Mouse (Mus musculus) forebrain, postnatal 0 days (tissue): ENCODE measurements around the gene Stk4. TPM values are rescaled to one million over a fixed set of nuclear protein-coding genes. Genes with fewer than 3 reads are reported as not detected.

Experiments
- ATAC-seq: fragments of 200-750 bp; cut with Nextera tagmentation; 2 replicates; pipeline ENCODE4 v1.8.0; 2017; ENCODE audit warnings: mild to moderate bottlenecking, moderate library complexity
- DNase-seq: peaks from one replicate; pipeline ENCODE4 v3.0.0-alpha.2; 2015
- H3K27ac ChIP-seq: fragments of 300-500 bp; sonication (generic); 2 replicates; pipeline ENCODE4 v1.5.1; 2014; ENCODE audit warnings: low read depth, mild to moderate bottlenecking, antibody characterized with exemption, low read length, moderate library complexity, mixed read lengths
- H3K27me3 ChIP-seq: fragments of 300-500 bp; sonication (generic); 2 replicates; pipeline ENCODE4 v1.6.1; 2014; ENCODE audit warnings: mild to moderate bottlenecking, low read length, mixed read lengths; ENCODE audit not compliant: insufficient read depth
- H3K36me3 ChIP-seq: fragments of 300-500 bp; sonication (generic); 2 replicates; pipeline ENCODE4 v1.6.1; 2014; ENCODE audit warnings: mild to moderate bottlenecking, moderate library complexity; ENCODE audit not compliant: insufficient read depth
- H3K4me1 ChIP-seq: fragments of 300-500 bp; sonication (generic); 2 replicates; pipeline ENCODE4 v1.6.1; 2014; ENCODE audit warnings: antibody characterized with exemption; ENCODE audit not compliant: insufficient read depth
- H3K4me2 ChIP-seq: fragments of 300-500 bp; sonication (generic); 2 replicates; pipeline ENCODE4 v1.6.1; 2014; ENCODE audit warnings: low read depth, mild to moderate bottlenecking, moderate library complexity
- H3K4me3 ChIP-seq: fragments of 300-500 bp; sonication (generic); 2 replicates; pipeline ENCODE4 v1.5.1; 2014; ENCODE audit warnings: low read depth, low read length, mixed read lengths
- H3K9ac ChIP-seq: fragments of 300-500 bp; sonication (generic); 2 replicates; pipeline ENCODE4 v1.6.1; 2014; ENCODE audit warnings: mild to moderate bottlenecking
- H3K9me3 ChIP-seq: fragments of 300-500 bp; sonication (generic); 2 replicates; pipeline ENCODE4 v1.6.1; 2016; ENCODE audit warnings: low read length
- CTCF ChIP-seq: sonication (generic); IDR thresholded peaks from 2 replicates; pipeline ENCODE4 v1.5.1; 2016; ENCODE audit warnings: antibody characterized with exemption, control low read depth, low read depth
- WGBS: fragments of 180-500 bp; shearing (Covaris S2); extraction: QIAGEN DNeasy Blood & Tissue Kit; methylation state at CpG from one replicate; pipeline ENCODE4 v1.1.7; 2014; 5-methylcytosine and 5-hydroxymethylcytosine counted together
- polyA plus RNA-seq: library from polyadenylated mRNA; unstranded; fragments of >200 nt; fragmentation: Nextera tagmentation; extraction: Ambion mirVana; gene quantifications from 2 replicates; pipeline ENCODE4 v1.2.1, GENCODE M21; 2015
- total RNA-seq: library from RNA; depleted of rRNA; stranded (reverse); fragments of >200 nt; gene quantifications from 2 replicates; pipeline ENCODE4 v1.2.3, GENCODE M21; 2014; rRNA removed

The Stk4 gene
- total and polyA plus RNA-seq, 2 experiments from 2014 or later: 19.3 to 36.1 TPM

GRCm38 (mm10) chr2:164196700-164196990 lies 126.5 kb downstream of the Stk4 start:
- no peak overlapping the region for H3K4me2 ChIP-seq
- no peak overlapping the region for H3K4me3 ChIP-seq
- no peak overlapping the region for H3K9ac ChIP-seq
- no peaks in the 10 kb centered on the region for H3K27me3 ChIP-seq
- H3K9me3 ChIP-seq: no peaks in the 10 kb centered on the region
- ATAC-seq: no peak
- H3K27ac ChIP-seq: no peak overlapping the region
- H3K4me1 ChIP-seq: no peaks in the 10 kb centered on the region
- no peak for DNase-seq
- TF ChIP-seq CTCF: no peak
- H3K36me3 ChIP-seq: no peaks in the 10 kb centered on the region
- WGBS: 85% methylated on average over 5 of the region's 5 CpGs

GRCm38 (mm10) chr2:164199626-164200327 lies 129.7 kb downstream of the Stk4 start, which contains the start of gene Wfdc15a:
TSS of gene Wfdc15a (minus strand) at chr2:164200130.
- no peak for ATAC-seq
- no peaks in the 10 kb centered on the region for H3K36me3 ChIP-seq
- no peak for TF ChIP-seq CTCF
- no peaks in the 10 kb centered on the region for H3K4me1 ChIP-seq
- H3K4me2 ChIP-seq: no peak within 1 kb of the TSS
- no peak within 1 kb of the TSS for H3K27ac ChIP-seq
- 82% methylated on average over 20 of the region's 20 CpGs for WGBS
- H3K9me3 ChIP-seq: no peaks in the 10 kb centered on the region
- H3K4me3 ChIP-seq: no peak within 1 kb of the TSS
- no peak within 1 kb of the TSS for H3K9ac ChIP-seq
- no peaks in the 10 kb centered on the region for H3K27me3 ChIP-seq
- no peak for DNase-seq

Other genes starting within 250 kb of the Stk4 start
- not detected in 2 replicates for gene Ccn5, start 249.5 kb upstream of the Stk4 start, total RNA-seq
- gene Ccn5, start 249.5 kb upstream of the Stk4 start, polyA plus RNA-seq: 0.31 and 0.43 TPM in 2 replicates
- 0.19 TPM in 1 of 2 replicates, not detected in the other for gene Kcnk15, start 216.7 kb upstream of the Stk4 start, total RNA-seq
- 0.15 TPM in 1 of 2 replicates, not detected in the other for gene Kcnk15, start 216.7 kb upstream of the Stk4 start, polyA plus RNA-seq
- 53.8 and 59.1 TPM in 2 replicates for gene Rims4, start 151.6 kb upstream of the Stk4 start, total RNA-seq
- 9.5 and 16.3 TPM in 2 replicates for gene Rims4, start 151.6 kb upstream of the Stk4 start, polyA plus RNA-seq
- 161 and 171 TPM in 2 replicates for gene Ywhab, start 75.4 kb upstream of the Stk4 start, total RNA-seq
- 510 and 620 TPM in 2 replicates for gene Ywhab, start 75.4 kb upstream of the Stk4 start, polyA plus RNA-seq
- gene Pabpc1l, start 44.9 kb upstream of the Stk4 start, total RNA-seq: 0.71 and 1.1 TPM in 2 replicates
- gene Pabpc1l, start 44.9 kb upstream of the Stk4 start, polyA plus RNA-seq: 1.8 and 2.6 TPM in 2 replicates
- 37.2 and 42.2 TPM in 2 replicates for gene Tomm34, start 847 bp downstream of the Stk4 start, total RNA-seq
- 49.4 and 54.2 TPM in 2 replicates for gene Tomm34, start 847 bp downstream of the Stk4 start, polyA plus RNA-seq
- 12.8 and 15.4 TPM in 2 replicates for gene Kcns1, start 100.8 kb downstream of the Stk4 start, total RNA-seq
- 2.4 and 3.5 TPM in 2 replicates for gene Kcns1, start 100.8 kb downstream of the Stk4 start, polyA plus RNA-seq
- not detected in 2 replicates for gene Wfdc5, start 112.4 kb downstream of the Stk4 start, total RNA-seq
- not detected in 2 replicates for gene Wfdc5, start 112.4 kb downstream of the Stk4 start, polyA plus RNA-seq
- not detected in 2 replicates for gene Wfdc12, start 120.3 kb downstream of the Stk4 start, total RNA-seq
- gene Wfdc12, start 120.3 kb downstream of the Stk4 start, polyA plus RNA-seq: not detected in 2 replicates
- gene Wfdc15a, start 129.8 kb downstream of the Stk4 start, total RNA-seq: not detected in 2 replicates
- gene Wfdc15a, start 129.8 kb downstream of the Stk4 start, polyA plus RNA-seq: not detected in 2 replicates
- gene Wfdc15b, start 151.3 kb downstream of the Stk4 start, total RNA-seq: not detected in 2 replicates
- not detected in 2 replicates for gene Wfdc15b, start 151.3 kb downstream of the Stk4 start, polyA plus RNA-seq
- not detected in 2 replicates for gene Svs2, start 168.1 kb downstream of the Stk4 start, total RNA-seq
- not detected in 2 replicates for gene Svs2, start 168.1 kb downstream of the Stk4 start, polyA plus RNA-seq
- gene Svs3b, start 186.3 kb downstream of the Stk4 start, total RNA-seq: not detected in 2 replicates
- not detected in 2 replicates for gene Svs3b, start 186.3 kb downstream of the Stk4 start, polyA plus RNA-seq
- not detected in 2 replicates for gene Svs4, start 208.1 kb downstream of the Stk4 start, total RNA-seq
- not detected in 2 replicates for gene Svs4, start 208.1 kb downstream of the Stk4 start, polyA plus RNA-seq
- gene Svs3a, start 218.9 kb downstream of the Stk4 start, total RNA-seq: not detected in 2 replicates
- gene Svs3a, start 218.9 kb downstream of the Stk4 start, polyA plus RNA-seq: not detected in 2 replicates
- gene Svs6, start 246.4 kb downstream of the Stk4 start, total RNA-seq: not detected in 2 replicates
- gene Svs6, start 246.4 kb downstream of the Stk4 start, polyA plus RNA-seq: not detected in 2 replicates